Mouse (Mus musculus) kidney, embryonic 15.5 days (tissue): ENCODE results near the gene Efnb2. TPM values are rescaled to one million over a fixed set of nuclear protein-coding genes. Genes with fewer than 3 reads are reported as not detected.

Experiments
- ATAC-seq: fragments of 200-750 bp; cut with Nextera tagmentation; replicated peaks from 2 replicates; pipeline ENCODE4 v1.8.0; 2017; ENCODE audit warnings: moderate TSS enrichment; ENCODE audit not compliant: low FRiP score
- H3K27ac ChIP-seq: fragments of 300-500 bp; sonication (generic); 2 replicates; pipeline ENCODE4 v1.5.1; 2015; ENCODE audit warnings: mild to moderate bottlenecking, inconsistent platforms
- H3K27me3 ChIP-seq: fragments of 300-500 bp; sonication (generic); 2 replicates; pipeline ENCODE4 v1.6.1; 2015; ENCODE audit warnings: inconsistent platforms
- H3K36me3 ChIP-seq: fragments of 300-500 bp; sonication (generic); 2 replicates; pipeline ENCODE4 v1.6.1; 2015; ENCODE audit warnings: inconsistent platforms
- H3K4me1 ChIP-seq: fragments of 300-500 bp; sonication (generic); 2 replicates; pipeline ENCODE4 v1.6.1; 2015; ENCODE audit warnings: inconsistent platforms
- H3K4me2 ChIP-seq: fragments of 300-500 bp; sonication (generic); 2 replicates; pipeline ENCODE4 v1.6.1; 2015; ENCODE audit warnings: moderate library complexity, mild to moderate bottlenecking, inconsistent platforms
- H3K4me3 ChIP-seq: fragments of 300-500 bp; sonication (generic); replicated peaks from 2 replicates; pipeline ENCODE4 v1.5.1; 2015; ENCODE audit warnings: mild to moderate bottlenecking, inconsistent platforms
- H3K9ac ChIP-seq: fragments of 300-500 bp; sonication (generic); 2 replicates; pipeline ENCODE4 v1.6.1; 2015; ENCODE audit warnings: mild to moderate bottlenecking, inconsistent platforms
- H3K9me3 ChIP-seq: fragments of 300-500 bp; sonication (generic); replicated peaks from 2 replicates; pipeline ENCODE4 v1.6.1; 2016; ENCODE audit warnings: inconsistent platforms
- WGBS: fragments of 180-500 bp; shearing (Covaris S2); methylation state at CpG from one replicate; pipeline ENCODE4 v1.1.7; 2015; ENCODE audit warnings: mixed read lengths; 5-methylcytosine and 5-hydroxymethylcytosine counted together
- polyA plus RNA-seq: library from polyadenylated mRNA; unstranded; fragments of >200 nt; fragmentation: Nextera tagmentation; extraction: Ambion mirVana; gene quantifications from 2 replicates; pipeline ENCODE4 v1.2.1, GENCODE M21; 2015

Gene Efnb2
- polyA plus RNA-seq, 1 experiment from 2014 or later: 26.2 TPM

- H3K4me3 ChIP-seq: no peak overlapping the region
- ATAC-seq: no peak
- no peaks in the 10 kb centered on the region for H3K9me3 ChIP-seq
- no peaks in the 10 kb centered on the region for H3K27me3 ChIP-seq
- no peak overlapping the region for H3K4me2 ChIP-seq
- peaks cover 77% of the 10 kb centered on the region for H3K36me3 ChIP-seq
- WGBS: 82% methylated on average over 5 of the region's 5 CpGs
- no peak overlapping the region for H3K27ac ChIP-seq
- H3K9ac ChIP-seq: no peak overlapping the region
- H3K4me1 ChIP-seq: 0 out of 2 replicates have a peak, but pooled peaks cover 4% of the 10 kb centered on the region
Measured at GRCm38 (mm10) chr8:8674864-8675263, 13.8 kb upstream of the Efnb2 start.

- no peaks in the 10 kb centered on the region for H3K9me3 ChIP-seq
- peaks cover 20% of the 10 kb centered on the region for H3K4me1 ChIP-seq
- peak overlapping the region; percentile 86 for H3K4me3 ChIP-seq
- H3K4me2 ChIP-seq: peak overlapping the region; percentile 83
- H3K36me3 ChIP-seq: peaks cover 17% of the 10 kb centered on the region
- H3K27ac ChIP-seq: peak overlapping the region; percentile 94
- peak; percentile 17 for ATAC-seq
- WGBS: 1% methylated on average over 23 of the region's 23 CpGs
- no peaks in the 10 kb centered on the region for H3K27me3 ChIP-seq
- peak overlapping the region; percentile 53 for H3K9ac ChIP-seq
Measured at GRCm38 (mm10) chr8:8661759-8662138, 707 bp upstream of the Efnb2 start.

GRCm38 (mm10) chr8:8660307-8661098 lies 539 bp downstream of the Efnb2 start:
- ATAC-seq: peak; percentile 66
- WGBS: under 1% methylated on average over 88 of the region's 88 CpGs

GRCm38 (mm10) chr8:8659503-8660306 lies 1.3 kb downstream of the Efnb2 start:
- no peak for ATAC-seq
- Histone ChIP-seq H3K36me3 (peaks cover 7% of the 10 kb centered on the region; the same call in 1 of the 2 replicates), H3K9me3 (no peaks in the 10 kb centered on the region), H3K4me3 (peak overlapping the region; percentile 86), H3K4me2 (peak overlapping the region; percentile 83), H3K4me1 (peaks cover 28% of the 10 kb centered on the region), H3K27ac (peak overlapping the region; percentile 87), H3K9ac (peak overlapping the region; percentile 89), H3K27me3 (no peaks in the 10 kb centered on the region)
- WGBS: under 1% methylated on average over 53 of the region's 53 CpGs

More at GRCm38 (mm10) chr8:8660307-8661098, 539 bp downstream of the Efnb2 start:
- Histone ChIP-seq H3K36me3 (peaks cover 10% of the 10 kb centered on the region), H3K4me2 (peak overlapping the region; percentile 83), H3K9ac (peak overlapping the region; percentile 89), H3K4me1 (peaks cover 24% of the 10 kb centered on the region), H3K9me3 (no peaks in the 10 kb centered on the region), H3K4me3 (peak overlapping the region; percentile 86), H3K27me3 (no peaks in the 10 kb centered on the region), H3K27ac (peak overlapping the region; percentile 87)

GRCm38 (mm10) chr8:8658426-8659224 lies 2.4 kb downstream of the Efnb2 start:
- Histone ChIP-seq H3K36me3 (peaks cover 3% of the 10 kb centered on the region; the same call in 1 of the 2 replicates), H3K4me2 (peak overlapping the region; percentile 83), H3K4me1 (peaks cover 36% of the 10 kb centered on the region), H3K4me3 (peak overlapping the region; percentile 86), H3K9ac (peak overlapping the region; percentile 89), H3K9me3 (no peaks in the 10 kb centered on the region), H3K27me3 (no peaks in the 10 kb centered on the region), H3K27ac (peak overlapping the region; percentile 54)
- ATAC-seq: peak; percentile 27
- 8% methylated on average over 19 of the region's 19 CpGs for WGBS

GRCm38 (mm10) chr8:8657692-8658355 lies 3.2 kb downstream of the Efnb2 start:
- Histone ChIP-seq H3K4me3 (peak overlapping the region; percentile 86), H3K9ac (peak overlapping the region; percentile 89), H3K4me1 (peaks cover 40% of the 10 kb centered on the region), H3K4me2 (peak overlapping the region; percentile 83), H3K27ac (peak overlapping the region; percentile 54), H3K36me3 (0 out of 2 replicates have a peak, but pooled peaks cover 3% of the 10 kb centered on the region), H3K9me3 (no peaks in the 10 kb centered on the region), H3K27me3 (no peaks in the 10 kb centered on the region)
- no peak for ATAC-seq
- 57% methylated on average over 5 of the region's 5 CpGs for WGBS

- Histone ChIP-seq H3K9me3 (no peaks in the 10 kb centered on the region), H3K4me1 (peaks cover 45% of the 10 kb centered on the region), H3K27me3 (no peaks in the 10 kb centered on the region), H3K4me2 (peak overlapping the region; percentile 83), H3K27ac (peak overlapping the region; percentile 41; the same call in 1 of the 2 replicates), H3K36me3 (0 out of 2 replicates have a peak, but pooled peaks cover 3% of the 10 kb centered on the region), H3K4me3 (peak overlapping the region; percentile 86), H3K9ac (peak overlapping the region; percentile 31)
- WGBS: 30% methylated on average over 14 of the region's 14 CpGs
- no peak for ATAC-seq
Measured at GRCm38 (mm10) chr8:8656578-8657441, 4.2 kb downstream of the Efnb2 start.

GRCm38 (mm10) chr8:8655346-8656340 lies 5.4 kb downstream of the Efnb2 start:
- ATAC-seq: no peak
- WGBS: 46% methylated on average over 24 of the region's 24 CpGs
- Histone ChIP-seq H3K4me2 (peak overlapping the region; percentile 83), H3K27me3 (no peaks in the 10 kb centered on the region), H3K36me3 (0 out of 2 replicates have a peak, but pooled peaks cover 3% of the 10 kb centered on the region), H3K4me1 (peaks cover 50% of the 10 kb centered on the region), H3K4me3 (peak overlapping the region; percentile 86), H3K9ac (0 out of 2 replicates have a peak overlapping the region, but pooled peaks have one; percentile 1), H3K9me3 (no peaks in the 10 kb centered on the region), H3K27ac (no peak overlapping the region)

GRCm38 (mm10) chr8:8653906-8654489 lies 7.0 kb downstream of the Efnb2 start:
- H3K27ac ChIP-seq: no peak overlapping the region
- peak overlapping the region; percentile 15 for H3K4me3 ChIP-seq
- H3K9me3 ChIP-seq: no peaks in the 10 kb centered on the region
- no peaks in the 10 kb centered on the region for H3K27me3 ChIP-seq
- no peak for ATAC-seq
- H3K4me1 ChIP-seq: peaks cover 54% of the 10 kb centered on the region
- peaks cover 8% of the 10 kb centered on the region; the same call in 1 of the 2 replicates for H3K36me3 ChIP-seq
- WGBS: 39% methylated on average over 12 of the region's 12 CpGs
- peak overlapping the region; percentile 83 for H3K4me2 ChIP-seq
- 0 out of 2 replicates have a peak overlapping the region, but pooled peaks have one; percentile 7 for H3K9ac ChIP-seq
